Mouse (Mus musculus) hindbrain, embryonic 12.5 days (tissue): ENCODE measurements around the gene Krt88. TPM values are rescaled to one million over a fixed set of nuclear protein-coding genes. Genes with fewer than 3 reads are reported as not detected.

ENCODE experiments used
- polyA plus RNA-seq: library from polyadenylated mRNA; unstranded; fragments of >200 nt; fragmentation: Nextera tagmentation; extraction: Ambion mirVana; gene quantifications from 2 replicates; pipeline ENCODE4 v1.2.1, GENCODE M21; 2016

The Krt88 gene
- polyA plus RNA-seq, 1 experiment from 2014 or later: not detected

Other genes starting within 250 kb of the Krt88 start
- 4.8 and 8.2 TPM in 2 replicates for gene Grasp, start 223.6 kb upstream of the Krt88 start, polyA plus RNA-seq
- 4.4 and 5.5 TPM in 2 replicates for gene Nr4a1, start 193.5 kb upstream of the Krt88 start, polyA plus RNA-seq
- 62.0 and 66.5 TPM in 2 replicates for gene Atg101, start 163.5 kb upstream of the Krt88 start, polyA plus RNA-seq
- gene 6030408B16Rik, start 154.5 kb upstream of the Krt88 start, polyA plus RNA-seq: 0.31 and 0.87 TPM in 2 replicates
- 0.14 and 0.21 TPM in 2 replicates for gene Krt80, start 77.6 kb upstream of the Krt88 start, polyA plus RNA-seq
- 8.8 and 10.5 TPM in 2 replicates for gene Krt7, start 36.7 kb upstream of the Krt88 start, polyA plus RNA-seq
- gene Krt87, start 8.9 kb upstream of the Krt88 start, polyA plus RNA-seq: 0.39 and 0.48 TPM in 2 replicates
- not detected in 2 replicates for gene Krt81, start 16.0 kb downstream of the Krt88 start, polyA plus RNA-seq
- gene Krt86, start 25.7 kb downstream of the Krt88 start, polyA plus RNA-seq: not detected in 2 replicates
- gene Krt83, start 43.8 kb downstream of the Krt88 start, polyA plus RNA-seq: not detected in 2 replicates
- gene Gm49425, start 69.5 kb downstream of the Krt88 start, polyA plus RNA-seq: not detected in 2 replicates
- not detected in 2 replicates for gene Krt84, start 85.1 kb downstream of the Krt88 start, polyA plus RNA-seq
- not detected in 2 replicates for gene Krt82, start 102.9 kb downstream of the Krt88 start, polyA plus RNA-seq
- gene Krt90, start 115.2 kb downstream of the Krt88 start, polyA plus RNA-seq: 0.14 and 0.30 TPM in 2 replicates
- gene Krt75, start 126.2 kb downstream of the Krt88 start, polyA plus RNA-seq: 0.08 and 0.18 TPM in 2 replicates
- gene Gm5414, start 180.4 kb downstream of the Krt88 start, polyA plus RNA-seq: not detected in 2 replicates
- gene Gm5478, start 199.6 kb downstream of the Krt88 start, polyA plus RNA-seq: not detected in 2 replicates
- gene Krt6b, start 232.5 kb downstream of the Krt88 start, polyA plus RNA-seq: not detected in 2 replicates
- not detected in 2 replicates for gene Krt6a, start 246.6 kb downstream of the Krt88 start, polyA plus RNA-seq